In the genomic region with DNA sequence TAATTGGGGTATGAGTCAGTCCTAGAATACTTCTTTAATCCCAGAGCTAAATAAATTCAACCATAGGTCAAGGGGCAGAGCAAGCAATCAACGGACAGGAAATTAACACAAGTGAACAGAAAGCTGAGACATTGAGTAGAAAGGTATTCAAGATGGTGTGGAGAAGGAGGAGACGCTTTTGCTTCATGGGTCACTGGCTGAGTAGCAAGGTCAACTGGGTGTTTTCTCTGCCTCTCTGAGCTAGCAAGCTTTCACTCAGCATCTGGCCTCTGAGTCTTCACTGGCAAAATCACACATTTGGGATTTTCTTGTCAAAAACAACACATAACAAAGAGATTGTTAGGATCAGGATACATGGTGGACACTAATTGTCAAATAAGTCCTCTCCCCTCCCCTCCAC, we compare ENCODE assay signal across 16 mouse cellular contexts.
"Had no signal": no experiment of that assay in that cellular context is flagged by ENCODE, and none has a peak within 500 bp of the region (broad histone marks: within the 10 kb centered on the region; RNA-seq: fewer than 3 reads in every experiment).

No protein-coding gene starts in this region.

- H3K9ac ChIP-seq: limb, embryonic 12.5 days; liver, embryonic 13.5 days; liver, postnatal 0 days; lung, embryonic 15.5 days; midbrain, embryonic 12.5 days had no signal

- H3K27me3 ChIP-seq: limb, embryonic 12.5 days; liver, embryonic 13.5 days; lung, embryonic 15.5 days; megakaryocyte, embryonic 14.5 days; midbrain, embryonic 12.5 days had no signal

- ATAC-seq: liver, postnatal 0 days had no signal

- DNase-seq: kidney, adult 18-20 months; kidney, postnatal 36 days; layer of hippocampus, adult 9-11 months; layer of hippocampus, postnatal 36 days; liver; liver, embryonic 13.5 days; liver, postnatal 0 days; lung, postnatal 14 days; right cerebral cortex, postnatal 14 days; thymus, postnatal 4 days had no signal

- H3K27ac ChIP-seq: limb, embryonic 12.5 days; liver, embryonic 13.5 days; lung, embryonic 15.5 days; macrophage; midbrain, embryonic 12.5 days; stomach, postnatal 0 days had no signal

- H3K4me3 ChIP-seq: limb, embryonic 12.5 days; liver, embryonic 13.5 days; lung, embryonic 15.5 days; megakaryocyte, embryonic 14.5 days; midbrain, embryonic 12.5 days had no signal

- H3K36me3 ChIP-seq: limb, embryonic 12.5 days; liver, embryonic 13.5 days; lung, embryonic 15.5 days; midbrain, embryonic 12.5 days had no signal

- H3K4me1 ChIP-seq: limb, embryonic 12.5 days; liver, embryonic 13.5 days; lung, embryonic 15.5 days; megakaryocyte, embryonic 14.5 days; midbrain, embryonic 12.5 days had no signal

- H3K9me3 ChIP-seq: limb, embryonic 12.5 days; liver, embryonic 13.5 days; lung, embryonic 15.5 days; megakaryocyte, embryonic 14.5 days; midbrain, embryonic 12.5 days had no signal

- H3K4me2 ChIP-seq: limb, embryonic 12.5 days; liver, embryonic 13.5 days; lung, embryonic 15.5 days; midbrain, embryonic 12.5 days had no signal
